Mouse (Mus musculus): ENCODE measurements at regions not wholly inside any gene's neighbourhood (a gene's known extent, or its start where the extent isn't known, plus 50 kb on each side); places are given as distances from the start of the nearest gene placed in this dataset.

DNA sequence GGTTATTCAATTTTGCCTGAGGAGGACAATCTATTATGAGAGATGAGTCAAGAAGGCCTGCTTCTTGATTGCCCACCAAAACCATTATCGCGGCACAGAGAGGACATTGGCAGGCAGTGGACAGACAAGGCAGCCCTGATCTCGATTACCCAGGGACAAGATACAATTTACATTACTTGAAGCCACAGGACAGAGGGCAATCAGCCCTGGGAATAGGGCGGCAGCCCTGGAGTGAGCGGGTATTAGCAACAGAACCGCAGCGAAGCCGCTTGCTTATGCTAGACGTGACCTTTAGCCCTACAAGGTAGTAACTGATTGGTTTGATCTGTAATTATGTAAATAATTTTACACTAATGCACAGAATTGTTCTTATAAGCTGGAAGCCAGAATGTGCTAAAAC lies 586.0 kb upstream of the Pitx2 start:
- no peak overlapping the region for H3K4me2 ChIP-seq

DNA sequence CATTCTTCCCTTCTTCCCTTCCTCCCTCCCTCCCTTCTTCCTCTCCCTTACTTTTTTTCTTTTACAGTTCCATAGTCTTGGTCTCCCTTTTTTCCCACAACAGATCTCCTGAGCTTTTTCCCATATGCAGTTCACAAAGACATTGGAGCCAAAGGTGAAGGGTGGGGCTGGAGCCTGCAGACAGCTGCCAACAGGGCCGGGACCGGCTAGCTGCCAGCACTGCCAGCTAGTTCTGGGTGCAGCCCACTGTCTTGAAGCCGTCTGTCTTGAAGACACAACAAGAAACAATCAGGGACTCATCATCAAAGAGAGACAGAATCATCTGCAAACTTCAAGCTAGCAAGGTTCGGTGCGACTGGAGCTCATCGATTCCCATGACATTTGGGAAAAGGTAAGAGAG lies 588.9 kb upstream of the Pitx2 start:
- H3K9ac ChIP-seq (ENCODE audit: low read depth, low read length) = no peak overlapping the region
- no peak overlapping the region for H3K27ac ChIP-seq (ENCODE audit: low read depth, low read length)
- no peaks in the 10 kb centered on the region for H3K9me3 ChIP-seq (replicated peaks; ENCODE audit: control insufficient read depth, low read length)
- no peaks in the 10 kb centered on the region for H3K4me1 ChIP-seq (ENCODE audit: control insufficient read depth, insufficient read depth, low read length)
- no peak for ATAC-seq (replicated peaks; ENCODE audit: insufficient number of reproducible peaks, low FRiP score, low TSS enrichment)
- H3K27me3 ChIP-seq (ENCODE audit: control insufficient read depth, insufficient read depth, low read length) = no peaks in the 10 kb centered on the region
- 76% methylated on average over 6 of the region's 6 CpGs for WGBS (ENCODE audit: insufficient replicate concordance)
- no peak overlapping the region for H3K4me3 ChIP-seq (ENCODE audit: low read depth, low read length)
- no peak overlapping the region for H3K4me2 ChIP-seq
- H3K36me3 ChIP-seq (ENCODE audit: control insufficient read depth, insufficient read depth, low read length) = no peaks in the 10 kb centered on the region

More for the DNA sequence above, 586.0 kb upstream of the Pitx2 start:
- WGBS (ENCODE audit: insufficient replicate concordance) = 80% methylated on average over 9 of the region's 9 CpGs
- no peak for ATAC-seq (replicated peaks; ENCODE audit: insufficient number of reproducible peaks, low FRiP score, low TSS enrichment)
- Histone ChIP-seq H3K4me1 (ENCODE audit: control insufficient read depth, insufficient read depth, low read length) (no peaks in the 10 kb centered on the region), H3K9me3 (replicated peaks; ENCODE audit: control insufficient read depth, low read length) (no peaks in the 10 kb centered on the region), H3K36me3 (ENCODE audit: control insufficient read depth, insufficient read depth, low read length) (no peaks in the 10 kb centered on the region), H3K27ac (ENCODE audit: low read depth, low read length) (no peak overlapping the region), H3K27me3 (ENCODE audit: control insufficient read depth, insufficient read depth, low read length) (no peaks in the 10 kb centered on the region), H3K4me3 (ENCODE audit: low read depth, low read length) (no peak overlapping the region), H3K9ac (ENCODE audit: low read depth, low read length) (no peak overlapping the region)

DNA sequence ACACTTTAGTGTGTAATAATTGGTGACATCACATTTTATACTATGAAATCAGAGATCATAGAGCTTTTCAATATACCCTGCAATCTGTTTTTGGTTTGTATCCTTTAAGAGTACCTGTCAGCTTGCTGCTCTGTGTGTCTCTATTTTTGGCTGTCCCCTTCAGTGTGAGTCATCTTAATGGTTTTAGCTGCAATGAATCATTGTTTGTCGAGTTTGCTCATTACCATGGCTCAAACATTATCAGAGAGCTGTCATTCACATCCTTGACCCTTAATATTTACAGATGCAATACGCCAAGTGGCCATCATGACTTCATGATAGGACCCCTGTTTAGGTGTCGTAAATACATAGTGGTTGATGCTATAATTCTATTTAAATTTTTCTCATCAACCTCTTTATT lies 591.0 kb upstream of the Pitx2 start:
- Histone ChIP-seq H3K4me1 (ENCODE audit: control insufficient read depth, insufficient read depth, low read length) (no peaks in the 10 kb centered on the region), H3K9ac (ENCODE audit: low read depth, low read length) (no peak overlapping the region), H3K27me3 (ENCODE audit: control insufficient read depth, insufficient read depth, low read length) (no peaks in the 10 kb centered on the region), H3K9me3 (replicated peaks; ENCODE audit: control insufficient read depth, low read length) (no peaks in the 10 kb centered on the region), H3K4me3 (ENCODE audit: low read depth, low read length) (no peak overlapping the region), H3K27ac (ENCODE audit: low read depth, low read length) (no peak overlapping the region), H3K4me2 (no peak overlapping the region), H3K36me3 (ENCODE audit: control insufficient read depth, insufficient read depth, low read length) (no peaks in the 10 kb centered on the region)
- WGBS (ENCODE audit: insufficient replicate concordance) = 51% methylated on average over 3 of the region's 3 CpGs
- no peak for ATAC-seq (replicated peaks; ENCODE audit: insufficient number of reproducible peaks, low FRiP score, low TSS enrichment)

DNA sequence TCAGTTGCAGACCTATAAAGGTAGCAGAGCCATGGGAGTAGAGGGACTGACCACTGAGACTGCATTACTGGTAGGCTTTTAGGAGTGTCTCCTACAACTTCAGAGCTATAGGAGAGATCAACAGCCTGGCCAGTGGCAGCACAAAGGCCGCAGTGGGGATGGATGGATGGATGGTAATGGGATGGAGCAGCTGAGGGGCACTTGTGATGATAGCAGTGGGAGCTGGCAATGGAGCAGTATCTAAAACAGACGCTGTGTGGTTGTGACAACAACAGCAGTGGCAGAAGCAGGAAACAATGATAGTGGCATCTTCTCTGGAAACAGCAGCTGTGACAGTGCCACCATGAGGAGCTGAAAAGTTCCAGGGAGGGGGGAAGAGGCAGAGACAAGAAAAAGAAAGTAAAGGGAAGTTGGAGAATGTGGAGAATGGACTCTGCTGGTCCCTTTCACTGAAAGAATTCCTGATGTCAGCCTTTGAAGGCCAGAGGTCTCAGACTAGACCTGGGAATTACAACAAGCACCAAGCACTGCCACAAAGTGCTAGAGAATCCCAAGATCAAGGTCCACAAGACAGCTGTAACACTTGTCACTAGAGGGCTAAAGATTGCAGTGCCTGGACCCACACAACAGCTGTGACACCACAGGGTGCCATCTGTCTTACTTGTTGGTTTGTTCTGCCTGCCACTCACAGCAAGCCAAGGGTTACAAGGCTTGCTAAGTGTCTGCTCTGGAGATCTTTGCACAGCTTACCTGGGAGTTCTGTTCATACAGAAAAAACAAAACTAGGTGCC lies 624.1 kb upstream of the Pitx2 start:
- H3K4me2 ChIP-seq = no peak overlapping the region
- H3K9ac ChIP-seq (ENCODE audit: low read depth, low read length) = no peak overlapping the region
- H3K9me3 ChIP-seq (replicated peaks; ENCODE audit: control insufficient read depth, low read length) = no peaks in the 10 kb centered on the region
- no peak overlapping the region for H3K27ac ChIP-seq (ENCODE audit: low read depth, low read length)
- H3K4me1 ChIP-seq (ENCODE audit: control insufficient read depth, insufficient read depth, low read length) = no peaks in the 10 kb centered on the region
- no peak for ATAC-seq (replicated peaks; ENCODE audit: insufficient number of reproducible peaks, low FRiP score, low TSS enrichment)
- no peaks in the 10 kb centered on the region for H3K36me3 ChIP-seq (ENCODE audit: control insufficient read depth, insufficient read depth, low read length)
- H3K27me3 ChIP-seq (ENCODE audit: control insufficient read depth, insufficient read depth, low read length) = no peaks in the 10 kb centered on the region
- H3K4me3 ChIP-seq (ENCODE audit: low read depth, low read length) = no peak overlapping the region
- WGBS (ENCODE audit: insufficient replicate concordance) = 37% methylated on average over 2 of the region's 2 CpGs

DNA sequence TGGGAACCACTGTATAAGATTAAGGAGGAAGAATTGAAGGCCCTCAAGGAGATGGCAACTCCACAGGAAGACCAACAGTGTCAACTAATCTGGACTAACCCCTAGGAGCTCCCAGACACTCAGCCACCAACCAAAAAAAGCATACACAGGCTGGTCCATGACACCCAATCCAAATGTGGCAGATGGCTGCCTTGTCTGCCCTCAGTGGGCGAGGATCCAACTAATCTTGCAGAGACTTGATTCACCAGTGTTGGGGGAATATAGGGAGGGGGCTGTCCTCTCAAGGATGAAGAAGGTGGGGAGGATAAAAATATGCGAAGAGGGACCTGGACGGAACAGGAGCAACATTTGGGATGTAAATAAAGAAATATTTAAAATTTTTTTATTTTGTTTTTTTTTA lies 629.1 kb upstream of the Pitx2 start:
- H3K27me3 ChIP-seq (ENCODE audit: control insufficient read depth, insufficient read depth, low read length) = no peaks in the 10 kb centered on the region
- no peak overlapping the region for H3K4me2 ChIP-seq
- no peaks in the 10 kb centered on the region for H3K4me1 ChIP-seq (ENCODE audit: control insufficient read depth, insufficient read depth, low read length)
- H3K9me3 ChIP-seq (replicated peaks; ENCODE audit: control insufficient read depth, low read length) = no peaks in the 10 kb centered on the region
- no peak overlapping the region for H3K4me3 ChIP-seq (ENCODE audit: low read depth, low read length)
- WGBS (ENCODE audit: insufficient replicate concordance) = 79% methylated on average over 3 of the region's 3 CpGs
- no peak overlapping the region for H3K27ac ChIP-seq (ENCODE audit: low read depth, low read length)
- H3K9ac ChIP-seq (ENCODE audit: low read depth, low read length) = no peak overlapping the region
- no peaks in the 10 kb centered on the region for H3K36me3 ChIP-seq (ENCODE audit: control insufficient read depth, insufficient read depth, low read length)
- ATAC-seq (replicated peaks; ENCODE audit: insufficient number of reproducible peaks, low FRiP score, low TSS enrichment) = no peak

DNA sequence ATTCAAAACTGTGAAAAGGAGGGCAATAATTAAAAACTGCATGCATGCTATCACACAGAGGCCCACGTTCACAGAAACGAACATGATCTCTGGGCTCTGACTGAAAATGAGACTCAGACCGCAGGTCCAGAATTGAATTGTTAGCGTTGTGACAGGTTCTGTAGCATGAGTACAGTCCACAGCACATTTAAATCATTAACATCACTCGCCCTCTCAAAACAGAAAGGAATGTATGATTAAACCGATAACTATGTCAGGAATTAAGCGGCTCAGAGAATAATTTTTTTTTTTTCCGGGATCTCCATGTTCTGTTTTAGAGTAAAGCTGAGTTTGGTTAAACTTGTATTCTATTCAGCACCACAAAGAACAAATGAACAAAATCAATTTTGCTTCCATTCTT lies 634.3 kb upstream of the Pitx2 start:
- no peak for ATAC-seq (replicated peaks; ENCODE audit: insufficient number of reproducible peaks, low FRiP score, low TSS enrichment)
- Histone ChIP-seq H3K4me1 (ENCODE audit: control insufficient read depth, insufficient read depth, low read length) (no peaks in the 10 kb centered on the region), H3K27me3 (ENCODE audit: control insufficient read depth, insufficient read depth, low read length) (no peaks in the 10 kb centered on the region), H3K36me3 (ENCODE audit: control insufficient read depth, insufficient read depth, low read length) (no peaks in the 10 kb centered on the region), H3K27ac (ENCODE audit: low read depth, low read length) (no peak overlapping the region), H3K4me3 (ENCODE audit: low read depth, low read length) (no peak overlapping the region), H3K4me2 (no peak overlapping the region), H3K9me3 (replicated peaks; ENCODE audit: control insufficient read depth, low read length) (no peaks in the 10 kb centered on the region), H3K9ac (ENCODE audit: low read depth, low read length) (no peak overlapping the region)
- WGBS (ENCODE audit: insufficient replicate concordance) = 79% methylated on average over 8 of the region's 8 CpGs

DNA sequence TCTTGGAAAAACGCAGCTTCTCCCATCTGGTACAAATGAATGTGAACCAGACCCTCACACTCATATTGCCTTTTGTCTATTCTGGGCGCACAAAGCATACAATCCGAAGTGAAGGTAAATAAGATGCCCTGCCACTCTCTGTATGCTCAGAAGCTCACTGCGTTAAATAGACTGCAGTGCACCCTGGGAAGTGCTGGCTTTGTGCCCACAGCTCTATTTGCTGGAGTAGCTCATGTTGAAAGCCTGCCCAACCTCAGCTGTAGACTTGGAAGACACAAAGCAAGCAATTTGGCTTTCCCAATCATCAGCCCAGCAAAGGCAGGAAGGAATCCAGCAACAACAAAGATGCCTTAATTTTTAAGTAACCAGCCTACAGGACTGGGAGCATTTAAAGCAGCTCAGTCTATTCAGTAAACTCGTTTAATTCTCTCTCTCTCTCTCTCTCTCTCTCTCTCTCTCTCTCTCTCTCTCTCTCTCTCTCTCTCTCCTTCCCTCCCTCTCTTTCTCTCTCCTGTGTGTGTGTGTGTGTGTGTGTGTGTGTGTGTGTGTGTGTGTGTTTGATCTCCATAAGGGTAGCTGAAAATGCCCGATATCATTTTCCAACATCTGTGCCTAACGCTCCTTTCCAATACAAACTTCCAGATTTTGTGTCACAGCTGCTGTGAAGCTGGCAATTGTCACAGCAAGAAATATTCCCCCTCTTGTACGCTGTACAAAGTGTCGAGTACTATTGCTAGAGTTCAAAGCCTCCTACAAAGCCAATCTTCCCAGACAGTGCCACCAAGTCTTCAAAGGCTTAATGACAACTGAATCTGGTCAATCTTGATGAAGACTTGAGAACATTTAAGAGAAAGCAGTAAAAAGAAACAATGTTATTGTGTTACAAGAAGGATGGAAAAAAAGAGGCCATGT lies 650.5 kb upstream of the Fam241a start:
- ATAC-seq (replicated peaks; ENCODE audit: insufficient number of reproducible peaks, low FRiP score, low TSS enrichment) = no peak
- no peak overlapping the region for H3K27ac ChIP-seq (ENCODE audit: low read depth, low read length)
- 68% methylated on average over 9 of the region's 9 CpGs for WGBS (ENCODE audit: insufficient replicate concordance)

DNA sequence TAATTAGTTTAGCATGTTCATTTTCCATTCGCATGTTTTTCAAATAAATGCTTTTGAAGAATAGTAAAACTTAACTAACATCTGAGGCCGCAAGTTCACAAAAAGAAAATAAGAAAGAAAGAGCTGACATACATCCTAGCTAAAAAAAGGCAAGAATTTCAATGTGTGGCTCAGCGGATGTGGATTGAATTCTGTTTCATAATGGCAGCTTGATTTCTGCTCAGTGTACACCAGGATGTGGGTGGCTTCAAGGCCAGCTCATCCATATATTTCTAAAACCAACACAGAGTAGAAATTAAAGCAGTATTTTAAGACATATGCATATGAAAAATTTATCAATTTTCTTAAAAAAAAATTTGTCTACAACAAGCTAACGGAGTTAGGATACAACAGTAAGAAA lies 629.3 kb upstream of the Fam241a start:
- Histone ChIP-seq H3K4me3 (ENCODE audit: low read depth, low read length) (no peak overlapping the region), H3K9ac (ENCODE audit: low read depth, low read length) (no peak overlapping the region), H3K9me3 (replicated peaks; ENCODE audit: control insufficient read depth, low read length) (no peaks in the 10 kb centered on the region), H3K27me3 (ENCODE audit: control insufficient read depth, insufficient read depth, low read length) (peaks cover 5% of the 10 kb centered on the region; the same call in 1 of the 2 replicates), H3K36me3 (ENCODE audit: control insufficient read depth, insufficient read depth, low read length) (no peaks in the 10 kb centered on the region), H3K27ac (ENCODE audit: low read depth, low read length) (no peak overlapping the region), H3K4me1 (ENCODE audit: control insufficient read depth, insufficient read depth, low read length) (0 out of 2 replicates have a peak, but pooled peaks cover 2% of the 10 kb centered on the region), H3K4me2 (no peak overlapping the region)
- 87% methylated on average over 4 of the region's 4 CpGs for WGBS (ENCODE audit: insufficient replicate concordance)
- ATAC-seq (replicated peaks; ENCODE audit: insufficient number of reproducible peaks, low FRiP score, low TSS enrichment) = no peak

More for the DNA sequence above, 650.5 kb upstream of the Fam241a start:
- Histone ChIP-seq H3K9ac (ENCODE audit: low read depth, low read length) (no peak overlapping the region), H3K4me3 (ENCODE audit: low read depth, low read length) (no peak overlapping the region), H3K27me3 (ENCODE audit: control insufficient read depth, insufficient read depth, low read length) (no peaks in the 10 kb centered on the region), H3K4me1 (ENCODE audit: control insufficient read depth, insufficient read depth, low read length) (no peaks in the 10 kb centered on the region), H3K4me2 (no peak overlapping the region), H3K36me3 (ENCODE audit: control insufficient read depth, insufficient read depth, low read length) (no peaks in the 10 kb centered on the region), H3K9me3 (replicated peaks; ENCODE audit: control insufficient read depth, low read length) (no peaks in the 10 kb centered on the region)
